Mouse (Mus musculus): ENCODE results near the gene Exosc7. TPM values are rescaled to one million over a fixed set of nuclear protein-coding genes. Genes with fewer than 3 reads are reported as not detected.

The Exosc7 gene
- polyA plus RNA-seq, 1 experiment from 2014 or later: 106 TPM

DNA sequence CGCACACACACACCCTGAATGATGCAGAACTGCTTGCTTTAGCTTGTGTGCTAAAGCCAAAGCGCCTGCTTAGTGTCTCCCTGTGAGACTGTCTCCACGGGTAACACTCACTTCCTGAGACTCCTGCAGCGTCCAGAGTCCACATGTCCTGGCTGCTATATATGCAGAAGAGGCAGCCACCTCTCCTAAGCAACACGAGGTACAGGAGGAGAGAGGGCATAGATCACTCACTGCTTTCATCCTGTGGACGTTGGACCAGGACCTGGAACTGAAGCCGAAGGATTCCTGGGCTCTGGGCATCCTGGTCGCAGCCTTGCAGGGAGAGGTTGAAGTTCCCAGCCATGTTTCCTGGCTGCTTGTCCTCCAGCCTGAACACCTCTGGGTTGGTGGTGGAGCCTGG is 70.2 kb downstream of the Exosc7 start:
- ATAC-seq (replicated peaks; ENCODE audit: insufficient number of reproducible peaks, low FRiP score, low TSS enrichment, low read depth) (no peak), DNase-seq (ENCODE audit: low spot score) (no peak)
- Histone ChIP-seq H3K9ac (replicated peaks; ENCODE audit: low read length) (no peak overlapping the region), H3K4me1 (ENCODE audit: control insufficient read depth, insufficient read depth, low read length) (no peaks in the 10 kb centered on the region), H3K9me3 (replicated peaks; ENCODE audit: control insufficient read depth, low read length) (no peaks in the 10 kb centered on the region), H3K27ac (replicated peaks; ENCODE audit: low read depth, low read length) (no peak overlapping the region), H3K36me3 (replicated peaks; ENCODE audit: control insufficient read depth, insufficient read depth, low read depth, low read length) (no peaks in the 10 kb centered on the region), H3K27me3 (ENCODE audit: control insufficient read depth, insufficient read depth, low read length) (no peaks in the 10 kb centered on the region), H3K4me2 (ENCODE audit: low read depth, low read length) (no peak overlapping the region), H3K4me3 (ENCODE audit: low read depth, low read length) (no peak overlapping the region)
- WGBS: 78% methylated on average over 8 of the region's 8 CpGs

DNA sequence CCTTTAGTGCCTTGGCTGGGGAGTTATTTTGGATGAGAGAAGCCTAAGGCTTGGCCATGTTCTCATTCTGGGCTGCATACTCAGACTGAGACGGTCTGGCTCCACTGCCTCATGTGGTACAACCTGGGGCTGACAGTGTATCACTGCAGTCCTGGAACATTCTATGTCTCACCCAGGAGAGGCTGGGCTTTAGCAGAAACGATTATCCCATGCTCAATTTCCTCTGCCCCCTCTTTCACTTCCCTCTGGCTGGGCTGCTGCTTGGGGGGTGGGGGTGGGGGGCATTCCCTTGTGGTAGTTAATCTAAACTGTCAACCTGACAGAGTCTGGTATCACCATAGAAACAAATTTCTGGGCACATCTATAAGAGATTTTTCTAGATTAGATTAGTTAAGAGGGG is 72.5 kb downstream of the Exosc7 start:
- Histone ChIP-seq H3K4me1 (ENCODE audit: control insufficient read depth, insufficient read depth, low read length) (no peaks in the 10 kb centered on the region), H3K27me3 (ENCODE audit: control insufficient read depth, insufficient read depth, low read length) (no peaks in the 10 kb centered on the region), H3K27ac (replicated peaks; ENCODE audit: low read depth, low read length) (no peak overlapping the region), H3K4me3 (ENCODE audit: low read depth, low read length) (no peak overlapping the region), H3K9ac (replicated peaks; ENCODE audit: low read length) (no peak overlapping the region), H3K9me3 (replicated peaks; ENCODE audit: control insufficient read depth, low read length) (no peaks in the 10 kb centered on the region), H3K4me2 (ENCODE audit: low read depth, low read length) (no peak overlapping the region), H3K36me3 (replicated peaks; ENCODE audit: control insufficient read depth, insufficient read depth, low read depth, low read length) (no peaks in the 10 kb centered on the region)
- WGBS: 63% methylated on average over 2 of the region's 2 CpGs
- ATAC-seq (replicated peaks; ENCODE audit: insufficient number of reproducible peaks, low FRiP score, low TSS enrichment, low read depth): no peak
- DNase-seq (ENCODE audit: low spot score): no peak

Other genes with a start within 250 kb of the Exosc7 start
- gene Zfp445, start 247.2 kb upstream of the Exosc7 start, polyA plus RNA-seq (2014; fragmentation: Nextera tagmentation; extraction: Ambion mirVana): 67.3 and 70.2 TPM in 2 replicates
- 2.0 and 2.8 TPM in 2 replicates for gene Zkscan7, start 227.5 kb upstream of the Exosc7 start, polyA plus RNA-seq (2014; fragmentation: Nextera tagmentation; extraction: Ambion mirVana)
- 31.0 and 32.1 TPM in 2 replicates for gene Zfp105, start 190.1 kb upstream of the Exosc7 start, polyA plus RNA-seq (2014; fragmentation: Nextera tagmentation; extraction: Ambion mirVana)
- gene 1110059G10Rik, start 162.2 kb upstream of the Exosc7 start, polyA plus RNA-seq (2014; fragmentation: Nextera tagmentation; extraction: Ambion mirVana): 32.3 and 37.5 TPM in 2 replicates
- gene Kif15, start 162.2 kb upstream of the Exosc7 start, polyA plus RNA-seq (2014; fragmentation: Nextera tagmentation; extraction: Ambion mirVana): 49.4 and 52.5 TPM in 2 replicates
- gene Tmem42, start 91.9 kb upstream of the Exosc7 start, polyA plus RNA-seq (2014; fragmentation: Nextera tagmentation; extraction: Ambion mirVana): 12.8 and 17.7 TPM in 2 replicates
- gene Tgm4, start 78.5 kb upstream of the Exosc7 start, polyA plus RNA-seq (2014; fragmentation: Nextera tagmentation; extraction: Ambion mirVana): 0.38 and 0.52 TPM in 2 replicates
- 56.9 and 64.3 TPM in 2 replicates for gene Zdhhc3, start within 50 bp of the Exosc7 start, polyA plus RNA-seq (2014; fragmentation: Nextera tagmentation; extraction: Ambion mirVana)
- not detected in 2 replicates for gene Clec3b, start 37.7 kb downstream of the Exosc7 start, polyA plus RNA-seq (2014; fragmentation: Nextera tagmentation; extraction: Ambion mirVana)
- gene Cdcp1, start 102.8 kb downstream of the Exosc7 start, polyA plus RNA-seq (2014; fragmentation: Nextera tagmentation; extraction: Ambion mirVana): 3.0 and 3.8 TPM in 2 replicates
- 3.9 and 4.9 TPM in 2 replicates for gene Tmem158, start 147.5 kb downstream of the Exosc7 start, polyA plus RNA-seq (2014; fragmentation: Nextera tagmentation; extraction: Ambion mirVana)

All from embryonic facial prominence, embryonic 11.5 days (tissue).